Mouse (Mus musculus) monocyte, adult 2 months (primary cell): ENCODE measurements around the gene Gpa33.

Experiments
- DNase-seq, 2 experiments: peaks; one replicate each; pipeline ENCODE4 v3.0.0; 2022; ENCODE audit warnings: low spot score in 2 of 2, low read depth in 1 of 2

Gpa33 gene

DNA sequence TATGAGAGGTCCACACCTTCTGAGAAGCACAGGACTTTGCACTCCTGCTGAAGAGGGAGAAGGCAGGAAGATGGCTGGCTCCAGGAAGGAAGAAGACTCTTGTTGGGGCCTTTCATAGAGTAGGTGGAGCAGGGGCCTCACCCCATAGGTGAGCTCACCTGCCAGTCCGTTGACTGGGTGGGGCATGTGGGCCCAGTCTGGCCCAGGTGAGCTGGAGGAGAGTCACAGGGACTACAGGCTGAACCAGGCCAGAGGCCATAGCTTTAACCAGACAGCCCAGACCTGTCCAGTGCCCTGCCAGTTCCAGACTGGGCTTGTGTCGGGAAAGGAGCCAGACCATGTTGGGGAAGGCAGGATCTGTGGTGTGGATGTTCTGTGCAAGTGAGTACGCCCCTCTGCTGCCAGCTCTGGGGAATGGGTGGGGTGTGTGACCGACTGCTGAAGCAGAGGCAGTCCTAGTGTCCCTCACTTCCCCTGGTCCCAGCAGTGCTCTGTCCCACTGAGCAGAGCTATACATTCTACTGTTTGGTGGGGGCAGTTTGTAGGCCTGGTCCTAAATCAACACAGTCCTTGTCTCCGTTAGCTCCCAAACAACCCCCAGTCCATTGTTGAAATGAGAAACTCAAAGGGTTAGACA, at the start of gene Gpa33:
Gene Gpa33 (plus strand): TSS at position 15 of the 637 bp plus-strand sequence.
- no peak for DNase-seq

DNA sequence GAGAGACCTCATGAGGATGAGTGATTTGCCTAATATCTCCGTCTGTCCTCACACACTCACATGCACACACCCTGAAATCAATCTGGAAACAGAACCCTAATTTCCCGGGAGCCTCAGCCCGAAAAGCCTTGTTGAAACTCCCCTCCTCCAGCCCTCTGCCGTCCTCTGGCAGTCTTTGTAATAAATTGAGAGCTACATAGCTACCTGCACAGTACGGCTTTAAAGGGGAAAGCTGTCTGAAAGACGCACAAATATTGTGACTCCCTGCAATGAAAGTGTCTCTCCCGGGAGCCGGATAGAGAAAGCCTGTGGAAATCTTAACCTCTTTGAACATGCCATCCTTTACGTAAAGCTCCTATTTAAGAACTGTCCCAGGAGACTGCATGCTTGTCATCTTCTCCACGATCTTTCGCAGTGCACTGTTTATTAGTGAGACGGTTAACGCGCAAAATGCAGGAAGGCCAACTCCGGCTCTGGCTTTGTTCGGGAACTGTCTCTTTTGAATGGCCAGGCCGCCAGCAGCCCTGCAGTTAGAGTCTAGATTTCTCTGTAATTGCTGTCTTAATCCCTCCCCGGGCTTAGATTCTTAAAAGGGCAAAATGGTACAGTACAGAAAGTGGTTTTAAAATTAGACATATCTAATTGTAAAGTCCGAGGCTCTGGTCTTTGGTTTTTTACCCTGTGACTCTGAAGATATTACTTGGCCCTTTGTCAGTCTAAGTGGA, 41.4 kb upstream of the Gpa33 start:
- DNase-seq, result no peak

DNA sequence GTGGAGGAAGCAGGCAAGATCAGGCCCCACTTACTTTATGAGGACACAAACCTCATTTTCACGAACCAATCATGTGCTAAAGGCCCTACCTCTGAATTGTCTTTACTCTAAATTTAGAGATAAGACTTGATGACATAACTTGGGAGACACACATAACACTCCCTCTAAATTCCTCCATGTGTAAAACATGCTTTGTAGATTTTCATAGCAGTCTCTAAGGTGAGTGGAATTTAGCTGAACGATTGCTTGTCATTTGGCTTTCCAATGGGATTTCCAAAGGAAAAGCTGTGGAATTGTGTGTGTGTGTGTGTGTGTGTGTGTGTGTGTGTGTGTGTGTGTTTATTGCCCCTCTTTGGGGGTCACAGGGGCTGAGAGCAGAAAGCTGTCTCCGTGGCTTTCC, 40.7 kb upstream of the Gpa33 start:
- DNase-seq, result no peak

DNA sequence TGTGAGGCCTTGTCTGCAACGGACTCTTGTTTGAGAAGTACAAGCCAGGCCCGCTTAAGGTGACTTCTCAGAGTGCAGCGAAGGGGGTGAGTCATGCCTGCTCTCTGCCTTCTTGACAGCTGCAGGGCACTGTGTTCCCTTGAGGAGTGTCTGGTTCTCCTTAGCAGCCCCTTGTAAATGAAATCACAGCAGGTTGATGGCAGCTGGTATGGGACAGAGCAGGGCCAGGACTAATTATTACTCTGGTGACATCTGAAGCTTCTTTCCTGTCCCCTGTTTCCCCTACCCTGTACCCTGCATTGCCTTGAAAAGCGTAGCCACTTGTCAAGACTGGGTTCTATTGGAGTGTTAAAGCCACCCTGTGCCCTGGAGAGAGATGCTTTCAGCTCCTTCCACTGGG, 40.3 kb upstream of the Gpa33 start:
- no peak for DNase-seq

DNA sequence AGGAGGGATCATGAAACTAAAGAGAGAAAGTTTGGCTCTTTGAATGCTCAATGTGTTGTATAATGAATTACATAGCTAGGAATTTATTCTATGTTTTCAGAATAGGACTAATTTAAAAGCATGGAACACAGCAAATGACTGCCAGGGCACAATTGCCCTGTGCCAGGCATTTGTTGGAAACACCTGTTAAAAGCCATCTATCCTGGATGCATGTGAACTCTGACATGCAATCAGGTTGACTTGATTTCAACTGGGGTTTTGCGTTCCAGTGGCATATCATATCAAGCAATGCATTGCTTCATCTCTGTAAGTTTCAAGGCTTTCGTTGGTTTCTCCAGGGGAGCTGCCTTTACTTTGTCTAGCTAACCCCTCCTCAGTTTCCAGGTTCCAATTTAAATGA, 39.7 kb upstream of the Gpa33 start:
- DNase-seq, result no peak

DNA sequence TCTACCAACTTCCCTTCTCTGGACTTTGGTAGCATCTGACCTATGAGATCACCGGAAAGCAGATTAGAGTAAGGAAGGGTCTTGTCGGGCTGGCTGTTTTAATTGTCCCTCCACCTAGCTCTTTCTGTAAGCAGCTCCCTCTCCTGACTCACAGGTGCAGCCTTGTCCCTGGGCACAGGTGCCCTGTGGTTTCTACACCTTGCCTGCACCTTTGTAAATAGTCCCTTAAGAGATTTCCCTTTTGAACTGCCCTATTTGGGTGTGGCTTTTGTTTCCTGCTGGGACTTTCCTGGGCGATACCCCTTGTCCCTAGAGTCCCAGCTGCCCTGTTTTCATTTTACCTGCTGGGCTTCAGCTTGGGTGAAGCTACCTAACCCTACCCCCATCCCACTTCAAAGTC, 35.6 kb upstream of the Gpa33 start:
- no peak for DNase-seq

DNA sequence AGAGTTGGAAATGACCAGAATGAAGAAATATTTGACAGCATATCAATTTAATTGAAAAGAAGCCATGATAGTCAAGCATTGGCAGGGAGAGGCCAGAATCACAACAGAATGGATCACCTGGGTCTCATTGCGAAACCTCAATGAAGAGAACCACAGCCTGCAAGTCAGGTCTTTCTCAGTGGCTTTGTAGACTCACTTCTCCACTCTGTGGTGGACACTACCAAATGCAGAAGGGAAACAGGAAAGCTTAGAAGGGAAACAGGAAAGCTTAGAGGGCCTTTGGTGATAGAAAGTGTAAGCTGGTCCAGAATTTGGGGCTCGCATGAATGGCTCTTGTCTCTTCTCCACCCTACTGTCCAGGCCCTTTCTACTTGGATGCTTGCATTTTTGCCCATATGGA, 31.9 kb upstream of the Gpa33 start:
- no peak for DNase-seq

DNA sequence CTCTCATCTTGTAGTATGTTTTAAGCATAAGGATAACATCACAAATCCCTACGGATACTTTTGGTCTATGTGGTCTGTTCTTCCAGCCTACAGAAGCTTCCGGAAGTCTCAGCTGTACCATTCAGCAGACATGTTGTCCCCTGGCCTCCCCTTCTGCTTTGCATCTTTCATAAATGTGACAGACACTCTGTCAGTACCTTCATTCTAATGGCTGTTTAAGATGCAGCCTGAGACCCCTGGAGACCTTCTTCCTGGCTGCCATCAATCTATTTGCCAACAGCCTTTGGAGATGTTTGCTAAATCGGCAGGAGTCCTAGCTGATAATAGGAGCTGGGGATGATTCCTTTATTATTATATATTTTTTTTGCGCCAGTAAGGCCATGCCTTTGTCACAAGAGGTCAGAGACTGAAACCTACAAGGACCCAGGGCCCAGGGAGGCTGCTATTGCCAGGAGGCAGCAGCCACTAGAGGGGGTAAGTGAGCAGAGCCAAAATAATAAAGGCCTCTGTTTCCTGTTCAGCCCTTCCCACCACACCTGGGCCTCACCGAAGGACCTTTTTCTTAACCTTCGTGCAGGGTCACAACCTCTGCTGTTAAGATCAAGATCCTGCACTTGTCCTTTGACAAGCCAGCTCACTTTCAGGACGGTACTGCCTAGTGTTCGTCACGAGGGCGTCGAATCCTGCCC, 27.0 kb upstream of the Gpa33 start:
- no peak for DNase-seq

DNA sequence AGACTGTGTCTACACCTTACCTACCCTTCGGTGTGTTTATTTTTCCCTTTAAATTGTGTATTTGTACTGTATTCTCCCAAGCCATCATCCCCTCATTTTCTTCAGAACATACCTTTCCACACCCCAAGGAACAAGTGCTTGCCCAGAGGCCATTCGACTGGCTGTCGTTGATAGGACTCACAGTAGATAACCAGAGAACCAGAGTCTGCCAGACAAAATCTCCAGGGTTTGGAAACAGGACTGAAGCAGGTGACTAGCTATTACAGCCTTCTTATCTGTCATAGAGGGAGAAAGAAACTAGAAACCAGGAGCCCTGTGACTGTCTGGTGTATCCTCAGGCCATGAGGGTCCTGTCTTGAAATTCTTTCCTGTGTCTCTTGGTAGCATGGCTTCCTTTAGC, 25.2 kb upstream of the Gpa33 start:
- DNase-seq, result no peak

DNA sequence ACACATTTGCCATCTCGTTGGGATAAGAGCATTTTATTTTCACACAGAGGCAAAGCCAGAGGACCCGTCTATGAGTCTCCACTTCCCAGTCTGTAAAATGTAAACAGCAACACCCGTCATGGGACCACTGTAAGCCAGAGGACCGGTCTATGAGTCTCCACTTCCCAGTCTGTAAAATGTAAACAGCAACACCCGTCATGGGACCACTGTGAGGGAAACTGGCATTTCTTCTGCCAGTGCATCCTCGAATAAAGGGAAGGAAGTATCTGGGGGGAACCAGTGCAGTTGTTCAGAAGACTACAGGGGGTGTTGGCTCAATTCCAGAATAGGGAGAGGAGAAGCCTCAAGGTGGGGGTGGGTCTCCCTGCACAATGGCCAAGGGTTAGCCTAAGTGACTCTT, 24.6 kb upstream of the Gpa33 start:
- no peak for DNase-seq

DNA sequence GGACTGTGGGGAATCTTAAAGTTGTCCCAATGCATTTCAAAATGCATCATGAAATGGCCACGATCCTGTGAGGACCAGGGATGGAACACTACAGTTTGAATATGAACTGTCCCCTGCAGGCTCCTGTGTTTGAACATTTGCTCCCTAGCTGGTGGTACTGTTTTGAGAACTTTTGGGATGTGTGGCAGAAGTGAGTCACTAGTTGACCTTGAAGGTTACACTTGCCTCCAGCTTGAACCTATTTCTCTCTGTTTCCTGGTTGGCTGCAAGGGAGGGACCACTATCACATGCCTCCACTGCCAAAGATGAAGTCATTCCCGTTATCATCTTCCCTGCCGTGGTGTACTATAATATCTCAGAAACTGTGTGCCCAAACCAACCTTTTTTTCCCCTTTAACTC, 15.1 kb upstream of the Gpa33 start:
- no peak for DNase-seq

DNA sequence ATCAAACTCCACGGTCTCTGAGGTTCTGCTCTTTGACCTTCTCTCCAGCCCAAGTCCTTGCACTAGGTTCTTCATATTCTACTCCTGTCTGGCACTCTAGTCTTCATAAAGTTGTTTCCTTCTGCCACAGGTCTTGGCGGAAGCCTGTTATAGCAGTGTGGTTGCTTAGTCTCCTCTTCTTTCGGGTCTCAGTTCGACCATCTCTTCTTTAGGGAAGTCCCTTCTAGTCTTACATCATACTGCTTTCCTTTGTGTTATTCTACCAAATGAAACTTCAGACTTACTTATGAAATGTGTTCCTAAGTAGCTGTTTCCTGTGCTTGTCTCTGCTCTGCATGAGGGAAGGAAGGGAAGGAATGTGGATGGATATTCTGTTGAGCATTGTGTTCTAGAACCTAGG, 14.3 kb upstream of the Gpa33 start:
- no peak for DNase-seq

DNA sequence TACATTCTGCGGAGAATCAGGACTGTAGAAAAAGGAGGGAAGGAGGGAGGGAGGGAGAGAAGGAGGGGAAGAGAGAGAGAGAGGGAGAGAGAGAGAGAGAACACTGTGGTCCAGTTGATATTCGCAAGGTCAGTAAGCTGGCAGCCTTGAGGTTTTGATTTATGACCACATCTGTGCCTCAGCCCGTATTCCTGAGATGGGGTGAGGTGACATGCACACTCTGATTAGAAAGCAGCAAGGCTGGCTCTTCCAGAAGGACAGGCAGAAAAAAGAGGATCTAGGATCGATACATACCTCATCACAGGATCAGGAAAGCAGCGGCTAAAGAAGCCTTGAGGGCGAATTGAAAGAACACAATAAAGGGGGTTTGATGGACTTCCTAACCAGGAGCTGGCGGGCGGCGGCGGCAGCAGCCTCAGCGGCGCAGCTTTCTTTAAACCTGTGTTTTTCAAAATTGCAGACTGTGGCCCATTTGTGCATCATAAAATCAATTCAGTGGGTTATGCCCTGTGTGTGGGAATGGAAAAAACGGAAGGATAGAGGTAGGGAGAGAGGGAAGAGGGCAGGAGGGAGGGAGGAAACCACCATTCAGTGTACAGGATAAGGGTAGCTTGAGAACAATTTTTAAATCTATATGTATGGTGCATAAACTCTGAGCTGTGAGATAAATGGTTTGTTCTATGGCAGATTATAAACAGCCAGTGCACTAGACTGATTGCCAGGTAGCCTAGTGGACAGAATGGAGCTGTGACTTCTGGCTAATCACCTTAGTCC, 12.0 kb upstream of the Gpa33 start:
- no peak for DNase-seq

DNA sequence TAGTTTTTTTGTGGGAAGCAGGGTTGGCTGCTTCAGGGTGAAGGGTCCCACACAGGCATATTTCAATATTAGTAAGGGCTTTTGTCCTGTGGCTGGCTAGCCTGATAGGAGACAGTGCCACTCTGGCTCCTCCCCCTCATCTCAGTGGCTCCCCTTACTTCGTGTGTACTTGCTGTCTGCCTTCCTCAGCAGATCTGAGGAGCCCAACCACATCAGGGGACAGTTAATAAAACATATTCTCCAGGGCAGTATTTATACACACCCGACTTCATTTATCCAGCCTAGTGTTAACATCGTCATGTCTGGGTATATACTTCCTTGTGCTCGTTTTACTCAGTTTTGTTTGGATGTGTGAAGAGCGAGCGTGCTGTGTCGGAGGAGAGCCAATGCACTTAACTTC, 7.9 kb upstream of the Gpa33 start:
- no peak for DNase-seq

DNA sequence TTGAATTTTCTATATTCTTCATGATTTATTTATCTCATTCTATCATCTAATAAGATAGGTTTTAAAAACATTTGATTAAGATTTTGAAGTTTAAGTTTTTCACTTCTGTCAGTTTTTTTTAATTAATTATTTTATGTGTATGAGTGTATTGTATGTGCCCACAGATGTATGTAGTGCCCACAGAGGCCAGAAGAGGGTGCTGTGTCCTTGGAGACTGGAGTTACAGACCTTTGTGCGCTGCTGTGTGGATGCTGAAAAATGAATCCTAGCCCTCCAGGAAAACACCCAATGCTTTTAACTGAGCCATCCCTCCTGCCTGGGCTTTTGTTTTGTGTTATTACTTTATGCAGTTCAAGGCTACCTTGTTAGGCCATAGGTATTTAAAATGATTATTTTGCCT, 7.0 kb upstream of the Gpa33 start:
- no peak for DNase-seq

DNA sequence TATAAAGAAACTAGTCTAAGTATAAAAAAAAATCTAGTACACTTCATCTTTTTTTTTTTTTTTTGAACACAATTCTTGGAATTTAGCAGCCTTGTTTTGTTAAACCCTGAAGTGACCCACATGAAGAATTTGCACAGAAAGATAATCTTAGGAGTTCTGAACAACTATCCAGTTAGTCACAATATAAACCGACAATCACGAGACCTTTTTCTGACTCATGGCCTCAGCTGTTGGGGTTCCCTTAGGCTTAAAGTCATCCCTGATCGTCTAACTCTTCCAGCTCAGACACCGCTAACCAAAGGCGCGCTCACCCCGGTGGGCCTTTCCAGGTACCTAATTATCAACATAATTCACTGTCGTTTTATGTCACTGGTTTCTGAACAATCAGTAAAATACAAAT, 6.3 kb upstream of the Gpa33 start:
- DNase-seq, result no peak

DNA sequence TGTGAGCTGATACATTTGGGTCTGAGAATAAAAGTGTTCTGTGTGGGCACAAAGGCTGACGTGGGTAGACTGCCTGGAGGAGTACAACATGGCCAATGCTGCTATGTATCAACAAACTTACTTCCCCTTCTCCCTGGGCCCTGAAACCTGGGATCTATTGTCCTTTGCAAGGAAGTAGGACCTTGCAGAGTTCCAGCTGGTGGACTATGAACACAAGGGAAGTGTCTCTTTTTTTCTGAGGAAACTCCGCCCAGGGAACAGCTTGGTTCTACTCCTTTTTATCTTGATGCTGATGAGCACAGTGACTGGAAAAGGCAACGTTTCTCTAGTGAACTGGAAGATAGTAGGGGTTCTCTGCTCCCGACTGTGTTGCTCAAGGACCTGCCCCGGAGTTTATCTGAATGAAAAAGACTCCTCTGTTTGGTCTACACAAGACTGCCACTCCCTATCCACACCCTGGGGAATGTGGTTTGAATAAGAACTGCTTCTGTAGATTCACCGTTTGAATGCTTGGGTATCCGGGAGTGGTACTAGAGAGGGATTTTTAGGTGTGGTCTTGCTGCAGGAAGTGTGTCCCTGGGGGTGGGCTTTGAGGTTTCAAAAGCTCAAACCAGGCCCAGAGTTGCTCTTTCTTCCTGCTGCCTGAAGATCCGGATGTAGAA, 5.0 kb upstream of the Gpa33 start:
- DNase-seq, result no peak

DNA sequence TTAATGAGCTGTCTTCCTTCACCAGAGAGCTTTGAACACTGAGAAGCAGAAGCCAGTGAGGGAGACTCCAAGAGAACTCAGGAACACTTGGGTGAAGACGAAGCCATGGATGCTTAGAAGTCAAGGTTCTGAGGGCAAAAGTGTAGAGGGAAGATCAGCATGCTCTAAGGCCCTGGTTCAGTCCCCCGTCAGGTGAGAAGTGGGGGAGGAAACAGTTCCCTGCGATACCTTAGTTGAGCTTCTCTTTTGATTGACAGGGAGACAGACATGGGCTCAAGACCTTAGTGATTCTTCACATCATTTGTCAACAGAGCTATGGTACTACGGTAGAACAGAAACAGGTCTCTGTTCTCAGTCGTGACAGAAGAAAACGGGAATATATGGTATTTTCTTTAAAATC, 3.7 kb upstream of the Gpa33 start:
- no peak for DNase-seq

DNA sequence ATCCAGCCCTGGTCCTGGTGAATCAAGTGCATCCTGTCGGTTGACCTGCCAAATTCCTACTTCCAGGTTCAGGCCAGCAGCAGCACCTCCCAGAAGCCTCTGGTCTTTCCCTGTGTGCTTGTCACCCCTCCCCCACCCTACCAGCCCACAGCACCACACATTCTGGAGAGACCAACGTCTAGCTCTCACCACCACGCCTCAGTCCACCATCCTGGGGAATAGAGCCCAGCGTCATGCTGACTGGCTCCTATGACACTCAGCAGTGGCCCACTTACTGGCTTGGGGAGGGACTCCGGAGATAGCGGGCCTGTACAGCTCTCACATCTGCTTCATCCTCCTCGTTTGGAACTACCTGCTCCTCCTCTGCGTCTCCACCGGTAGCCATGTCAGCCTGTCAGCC, 3.2 kb upstream of the Gpa33 start:
- no peak for DNase-seq

DNA sequence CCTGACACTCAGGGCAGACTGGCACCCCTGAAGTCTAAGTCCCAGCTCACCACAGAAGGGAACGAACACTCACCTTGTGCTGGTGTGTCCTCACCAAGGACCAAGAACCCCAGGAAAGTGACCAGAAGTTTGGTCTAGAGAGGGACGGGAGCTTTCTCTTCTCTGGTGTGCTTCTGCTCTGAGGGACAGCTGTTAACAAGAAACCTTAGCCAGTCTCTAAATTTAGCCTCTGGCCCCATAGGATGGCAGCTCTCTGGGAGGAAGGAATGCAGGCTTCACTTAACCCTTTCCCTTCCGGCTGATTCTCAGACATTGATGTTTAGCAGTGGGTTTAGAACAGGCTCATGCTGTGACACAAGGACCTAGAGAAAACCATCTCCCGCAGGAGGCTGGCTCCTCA, 2.3 kb upstream of the Gpa33 start, which contains the start of gene Dusp27:
Gene Dusp27 (minus strand): TSS at position 204 of the 400 bp plus-strand sequence.
- DNase-seq, result no peak

DNA sequence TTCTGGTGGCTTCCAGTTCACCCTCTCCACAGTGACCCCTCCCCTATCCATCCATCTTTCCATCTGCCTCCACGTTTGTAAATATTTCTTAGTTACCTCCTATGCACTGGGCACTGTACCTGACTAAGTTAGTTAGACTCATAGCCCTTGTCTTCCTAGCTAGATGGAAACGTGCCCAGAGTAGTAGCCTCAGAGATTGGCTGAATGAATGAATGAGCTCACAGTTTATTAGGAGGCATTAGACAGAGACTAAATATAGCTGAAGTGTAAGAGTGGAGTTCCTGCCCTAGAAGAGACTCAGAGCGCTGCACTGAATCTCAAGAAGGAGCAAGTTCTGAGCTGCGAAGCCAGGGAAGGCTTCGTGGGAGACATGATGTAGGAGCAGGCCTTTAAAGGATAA, 1.5 kb upstream of the Gpa33 start:
- DNase-seq, result no peak
